Mouse (Mus musculus) embryonic stem cell, embryonic (primary cell): ENCODE data around the gene Zfp148.

Experiments used
- CTCF ChIA-PET, 4 experiments: fragments of 300-600 bp in 2 of 4; fragments of 350-600 bp in 2 of 4; sonication (Branson Sonifier 250); formaldehyde crosslinking; loops; one replicate each; lab custom pipeline; 2022; ENCODE audit warnings: inconsistent platforms in 2 of 4; lab: Charles Lee
- POLR2A ChIA-PET, 4 experiments: fragments of 300-600 bp in 2 of 4; fragments of 350-600 bp in 2 of 4; sonication (Branson Sonifier 250); formaldehyde crosslinking; loops; one replicate each; lab custom pipeline; 2022; ENCODE audit warnings: antibody characterized with exemption in 4 of 4, inconsistent platforms in 1 of 4; lab: Charles Lee

The Zfp148 gene

GRCm38 (mm10) chr16:33410151-33410550 is 29.5 kb downstream of the Zfp148 start:
- ChIA-PET POLR2A (interaction anchor here in 2 of 4 experiments (0.6 to 5.5 kb wide), 4 partner anchors 9 to 533 kb away, joined by 3 to 31 read pairs (median 3); partner anchors contain the start of gene Rubcn (in 1 of the 2)), CTCF (interaction anchor here in 1 of 4 experiments (0.5 to 0.6 kb wide), 2 partner anchors 74 to 1106 kb away, joined by 5 to 14 read pairs; no protein-coding TSS in a partner anchor)

GRCm38 (mm10) chr16:33410605-33411004 is 30.0 kb downstream of the Zfp148 start:
- CTCF ChIA-PET, result interaction anchor here in 1 of 4 experiments (0.6 kb wide), 1 partner anchor 1107 kb away, joined by 5 read pairs; no protein-coding TSS in a partner anchor
- POLR2A ChIA-PET, result interaction anchor here in 2 of 4 experiments (0.6 to 5.5 kb wide), 3 partner anchors 9 to 533 kb away, joined by 3 to 31 read pairs (median 3); partner anchors contain the start of gene Rubcn (in 1 of the 2)

GRCm38 (mm10) chr16:33414191-33414590 is 33.6 kb downstream of the Zfp148 start:
- ChIA-PET POLR2A (interaction anchor here in 2 of 4 experiments (0.6 to 2.4 kb wide), 11 partner anchors 9 to 44 kb away, joined by 3 to 10 read pairs (median 3); no protein-coding TSS in a partner anchor), CTCF (interaction anchor here in 1 of 4 experiments (0.6 kb wide), 1 partner anchor 43 kb away, joined by 3 read pairs; no protein-coding TSS in a partner anchor)

DNA sequence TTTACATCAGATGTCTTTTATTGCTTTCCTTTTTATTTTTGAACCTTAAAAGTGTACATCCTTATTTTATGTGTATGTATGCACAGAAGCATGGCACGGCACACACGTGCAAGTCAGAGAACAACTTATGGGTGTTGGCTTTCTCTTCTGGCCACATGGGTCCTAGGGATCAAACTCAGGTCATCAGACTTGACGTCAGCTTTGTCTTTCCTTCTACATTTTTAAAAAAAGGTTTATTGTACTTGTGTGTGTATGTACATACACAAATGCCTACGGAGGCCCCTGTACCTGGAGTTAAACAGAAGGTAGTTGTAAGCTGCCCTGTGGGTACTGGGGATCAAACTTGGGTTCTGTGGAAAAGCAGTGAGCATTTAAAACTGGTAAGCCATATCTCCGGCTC is 35.0 kb downstream of the Zfp148 start:
- ChIA-PET CTCF (interaction anchor here in 1 of 4 experiments (0.6 kb wide), 1 partner anchor 405 kb away, joined by 3 read pairs; no protein-coding TSS in a partner anchor), POLR2A (interaction anchor here in 1 of 4 experiments (1.5 to 2.4 kb wide), 4 partner anchors 9 to 20 kb away, joined by 5 to 10 read pairs (median 6); no protein-coding TSS in a partner anchor)

GRCm38 (mm10) chr16:33428327-33428726 is 47.7 kb downstream of the Zfp148 start:
- POLR2A ChIA-PET, result interaction anchor here in 3 of 4 experiments (0.5 to 2.6 kb wide), 30 partner anchors 9 to 155 kb away, joined by 3 to 18 read pairs (median 4); no protein-coding TSS in a partner anchor
- CTCF ChIA-PET, result interaction anchor here in 2 of 4 experiments (0.6 to 1.1 kb wide), 8 partner anchors 9 to 1970 kb away, joined by 3 to 8 read pairs (median 4); partner anchors contain the start of gene Rubcn (in 1 of the 2)

DNA sequence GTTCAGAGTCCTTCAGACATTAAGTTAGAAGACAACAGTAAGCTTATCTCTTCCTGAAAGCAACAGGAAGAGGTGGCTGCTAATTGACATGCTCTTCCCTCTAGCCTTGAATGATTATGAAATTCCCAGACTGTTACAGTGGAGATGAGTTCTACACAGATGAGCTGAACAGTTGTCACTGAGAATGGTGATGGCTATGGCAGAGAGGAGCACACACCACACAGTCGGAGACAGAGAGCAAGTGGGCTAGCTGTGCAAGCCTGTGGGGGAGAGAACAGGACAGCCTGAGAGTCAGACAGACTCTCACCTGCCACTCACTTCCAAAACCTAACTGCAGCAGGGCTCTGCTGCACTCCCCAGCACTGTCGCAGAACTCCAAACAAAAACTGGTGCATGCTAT is 51.0 kb downstream of the Zfp148 start:
- ChIA-PET POLR2A (interaction anchor here in 2 of 4 experiments (0.5 to 1.8 kb wide), 6 partner anchors 9 to 1153 kb away, joined by 3 to 6 read pairs (median 4); no protein-coding TSS in a partner anchor), CTCF (interaction anchor here in 1 of 4 experiments (0.5 kb wide), 1 partner anchor 1435 kb away, joined by 3 read pairs; no protein-coding TSS in a partner anchor)

DNA sequence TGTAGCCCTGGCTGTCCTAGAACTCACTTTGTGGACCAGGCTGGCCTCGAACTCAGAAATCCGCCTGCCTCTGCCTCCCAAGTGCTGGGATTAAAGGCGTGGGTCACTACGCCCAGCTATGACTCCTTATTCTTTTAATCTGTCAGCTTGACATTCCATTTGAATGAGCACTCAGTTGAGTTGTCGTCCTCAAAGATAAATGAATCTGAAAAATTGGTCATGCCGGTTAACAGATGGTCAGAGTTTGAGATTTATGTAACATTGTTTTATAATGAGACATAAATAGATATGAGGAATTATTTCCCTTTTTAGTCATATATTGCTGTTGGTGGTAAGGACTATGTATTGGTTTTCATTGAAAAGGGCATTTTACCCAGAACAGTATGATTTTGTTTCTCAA is 60.4 kb downstream of the Zfp148 start:
- CTCF ChIA-PET, result interaction anchor here in 1 of 4 experiments (1.6 kb wide), 1 partner anchor 104 kb away, joined by 3 read pairs; no protein-coding TSS in a partner anchor
- POLR2A ChIA-PET, result interaction anchor here in 1 of 4 experiments (1.3 to 3.1 kb wide), 4 partner anchors 8 to 59 kb away, joined by 4 to 12 read pairs (median 7); no protein-coding TSS in a partner anchor

- CTCF ChIA-PET, result interaction anchor here in 1 of 4 experiments (0.5 to 0.6 kb wide), 3 partner anchors 13 to 282 kb away, joined by 3 to 8 read pairs (median 4); no protein-coding TSS in a partner anchor
Measured at GRCm38 (mm10) chr16:33446830-33447229, 66.2 kb downstream of the Zfp148 start.

DNA sequence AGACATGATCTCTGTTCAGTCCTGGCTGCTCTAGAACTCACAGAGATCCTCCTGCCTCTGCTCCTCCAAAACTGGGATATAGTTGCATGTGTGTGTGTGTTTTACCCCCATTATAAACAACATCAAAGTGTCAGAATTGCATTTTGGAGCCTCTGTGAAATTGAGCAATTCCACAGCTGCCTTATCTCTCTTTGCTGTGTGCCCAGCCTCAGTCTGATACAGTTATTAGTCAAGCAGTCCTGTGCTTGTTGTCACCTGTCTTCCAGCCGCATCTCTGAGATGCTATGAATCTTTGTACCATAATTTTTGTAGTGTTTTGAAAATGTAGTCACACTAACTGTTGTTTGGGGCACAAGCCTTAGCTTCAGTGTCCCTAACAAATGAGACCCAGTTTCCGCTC is 73.2 kb downstream of the Zfp148 start:
- ChIA-PET POLR2A (interaction anchor here in 2 of 4 experiments (1.2 to 2.5 kb wide), 6 partner anchors 10 to 25 kb away, joined by 3 to 12 read pairs (median 4); no protein-coding TSS in a partner anchor), CTCF (interaction anchor here in 1 of 4 experiments (0.6 kb wide), 1 partner anchor 757 kb away, joined by 3 read pairs; no protein-coding TSS in a partner anchor)

More at GRCm38 (mm10) chr16:33446830-33447229, 66.2 kb downstream of the Zfp148 start:
- POLR2A ChIA-PET, result interaction anchor here in 2 of 4 experiments (0.6 to 1.3 kb wide), 5 partner anchors 18 to 438 kb away, joined by 3 to 4 read pairs (median 3); no protein-coding TSS in a partner anchor

- POLR2A ChIA-PET, result interaction anchor here in 2 of 4 experiments (1.2 to 1.7 kb wide), 4 partner anchors 13 to 26 kb away, joined by 3 to 6 read pairs (median 4); no protein-coding TSS in a partner anchor
- CTCF ChIA-PET, result no interaction called here
Measured at GRCm38 (mm10) chr16:33454306-33454705, 73.7 kb downstream of the Zfp148 start.

DNA sequence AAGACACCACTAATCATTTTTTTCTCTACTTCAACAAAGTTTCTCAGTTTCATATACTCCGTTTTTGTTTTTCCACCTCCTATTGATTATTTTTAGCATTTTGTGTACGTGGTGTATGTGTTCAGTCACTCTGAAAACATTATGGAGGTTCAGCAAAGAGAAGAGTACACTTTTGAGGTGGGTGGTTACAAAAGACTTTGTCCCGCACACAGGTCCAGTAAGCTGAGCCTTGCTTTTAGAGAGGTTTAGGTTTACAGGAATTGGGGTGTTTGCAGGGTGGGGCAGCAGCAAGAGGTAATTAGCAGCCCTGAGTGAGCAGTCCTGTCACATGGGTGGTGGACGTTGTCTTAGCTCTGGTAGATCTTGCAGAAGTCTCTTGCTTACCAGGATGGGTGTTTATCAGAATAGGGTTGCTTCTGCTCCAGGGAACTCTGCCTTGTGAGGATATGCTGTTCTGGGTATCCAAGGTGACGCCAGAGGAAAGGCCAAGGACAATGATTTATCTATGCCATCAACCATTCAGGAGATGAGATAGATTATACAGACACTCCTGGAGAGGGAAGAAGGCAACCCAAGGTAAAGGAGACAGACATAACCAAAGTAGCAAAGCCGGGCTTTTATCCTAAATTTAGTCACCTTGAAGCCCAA is 74.8 kb downstream of the Zfp148 start:
- POLR2A ChIA-PET, result interaction anchor here in 1 of 4 experiments (1.1 kb wide), 1 partner anchor 27 kb away, joined by 4 read pairs; no protein-coding TSS in a partner anchor
- CTCF ChIA-PET, result no interaction called here

- ChIA-PET POLR2A (no interaction called here), CTCF (no interaction called here)
Measured at GRCm38 (mm10) chr16:33459101-33459500, 78.5 kb downstream of the Zfp148 start.

DNA sequence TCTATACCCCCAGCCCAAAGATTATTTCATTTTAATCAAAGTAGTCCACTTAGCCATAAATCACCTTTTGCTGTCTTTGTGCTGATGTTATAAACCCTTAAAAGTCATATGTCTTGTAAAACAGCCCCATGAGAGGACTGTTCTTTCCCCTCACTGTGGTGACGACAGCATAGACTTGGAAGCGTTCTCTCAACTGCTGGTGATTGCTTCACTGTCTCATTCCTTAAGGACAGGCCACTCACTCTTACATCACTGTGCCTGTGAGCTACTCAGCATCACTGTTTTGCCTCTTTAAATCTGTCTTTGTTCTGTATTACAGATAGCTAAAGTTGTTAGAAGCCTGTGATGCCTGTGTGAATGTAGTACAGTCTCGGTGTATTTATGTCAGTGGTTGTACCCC is 80.8 kb downstream of the Zfp148 start:
- ChIA-PET CTCF (no interaction called here), POLR2A (interaction anchor here in 1 of 4 experiments (1.2 kb wide), 1 partner anchor 12 kb away, joined by 3 read pairs; no protein-coding TSS in a partner anchor)

GRCm38 (mm10) chr16:33464509-33465241 is 84.0 kb downstream of the Zfp148 start:
- POLR2A ChIA-PET, result interaction anchor here in 2 of 4 experiments (1.1 to 2.5 kb wide), 4 partner anchors 11 to 409 kb away, joined by 3 to 12 read pairs (median 4); no protein-coding TSS in a partner anchor

GRCm38 (mm10) chr16:33465242-33465614 is 84.6 kb downstream of the Zfp148 start:
- ChIA-PET CTCF (no interaction called here), POLR2A (interaction anchor here in 2 of 4 experiments (1.1 to 2.5 kb wide), 3 partner anchors 12 to 410 kb away, joined by 3 to 12 read pairs (median 3); no protein-coding TSS in a partner anchor)

More at GRCm38 (mm10) chr16:33464509-33465241, 84.0 kb downstream of the Zfp148 start:
- CTCF ChIA-PET, result no interaction called here

GRCm38 (mm10) chr16:33467451-33467850 is 86.8 kb downstream of the Zfp148 start:
- ChIA-PET CTCF (interaction anchor here in 3 of 4 experiments (0.6 to 1.5 kb wide), 4 partner anchors 9 to 130 kb away, joined by 3 to 6 read pairs (median 3); no protein-coding TSS in a partner anchor), POLR2A (interaction anchor here in 2 of 4 experiments (0.5 to 1.4 kb wide), 10 partner anchors 9 to 387 kb away, joined by 3 to 5 read pairs (median 3); no protein-coding TSS in a partner anchor)

DNA sequence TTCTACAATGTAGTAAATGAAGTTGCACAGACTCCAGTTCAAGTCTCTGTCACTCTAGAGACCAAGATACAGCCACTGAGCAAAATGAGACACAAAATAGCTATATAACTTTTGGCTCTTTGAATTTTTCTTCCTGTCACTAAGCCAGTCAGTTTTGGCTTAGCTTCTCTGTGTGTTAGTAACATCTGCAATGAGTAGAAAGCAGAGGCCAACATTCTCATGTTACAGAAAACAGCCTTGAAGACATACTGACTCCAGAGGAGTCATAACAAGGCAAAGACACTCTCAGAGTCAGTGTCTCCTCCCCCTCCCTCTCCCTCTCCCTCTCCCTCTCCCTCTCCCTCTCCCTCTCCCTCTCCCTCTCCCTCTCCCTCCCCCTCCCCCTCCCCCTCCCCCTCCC is 89.3 kb downstream of the Zfp148 start:
- POLR2A ChIA-PET, result interaction anchor here in 1 of 4 experiments (0.8 to 2.5 kb wide), 3 partner anchors 9 to 18 kb away, joined by 3 to 8 read pairs (median 4); no protein-coding TSS in a partner anchor
- CTCF ChIA-PET, result interaction anchor here in 1 of 4 experiments (0.7 kb wide), 1 partner anchor 62 kb away, joined by 3 read pairs; no protein-coding TSS in a partner anchor
